Mouse (Mus musculus): ENCODE measurements around the gene Rfx1.

DNA sequence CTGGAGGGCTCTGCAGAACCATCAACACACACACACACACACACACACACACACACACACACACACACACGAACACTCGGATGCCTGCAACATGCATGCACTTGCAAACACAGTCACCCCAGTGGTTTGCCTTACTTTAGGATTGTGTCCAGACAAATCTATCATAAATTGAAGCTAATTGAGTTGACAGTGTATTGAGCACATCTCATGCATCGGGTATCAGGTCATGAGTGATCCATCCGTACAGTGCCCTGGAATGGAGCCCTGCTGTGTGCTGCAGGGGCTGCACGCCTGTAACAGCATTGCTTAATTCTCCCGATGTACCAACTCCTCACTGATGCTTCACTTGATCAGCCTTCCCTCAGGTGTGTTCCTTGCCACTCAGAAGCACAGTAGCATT is 49.0 kb downstream of the Rfx1 start:
- no peak for TF ChIP-seq CTCF (IDR thresholded peaks at IDR 0.05; ENCODE audit: low read depth, low read length)
- no peak for TF ChIP-seq TAL1 (conservative IDR thresholded peaks at IDR 0.05; ENCODE audit: low read depth, low read length)
- no peak for TF ChIP-seq GATA1 (IDR thresholded peaks at IDR 0.05; ENCODE audit: borderline replicate concordance, low read length)
- TF ChIP-seq POLR2AphosphoS5 (IDR thresholded peaks at IDR 0.05; ENCODE audit: insufficient replicate concordance, low read depth, low read length), result no peak
- no peak for TF ChIP-seq GATA2 (IDR thresholded peaks at IDR 0.05; ENCODE audit: borderline replicate concordance, low read depth, low read length)

All from G1E (cell line).